Mouse (Mus musculus) granulocyte monocyte progenitor cell, adult 5-6 weeks (primary cell): ENCODE data around the gene Dnah2. TPM values are rescaled to one million over a fixed set of nuclear protein-coding genes. Genes with fewer than 3 reads are reported as not detected.

ENCODE experiments used
- ATAC-seq: replicated peaks from 2 replicates; pipeline ENCODE4 v1.8.0; 2016; ENCODE audit warnings: mild to moderate bottlenecking, moderate TSS enrichment, inconsistent platforms; ENCODE audit not compliant: poor library complexity, severe bottlenecking
- total RNA-seq, 2 experiments: library from RNA; stranded (forward) in 1 of 2; stranded (reverse) in 1 of 2; fragments of 200-712, 200-1000 nt in 1 of 2; fragments of >200 nt in 1 of 2; fragmentation: Nextera tagmentation in 1 of 2; gene quantifications; 2 replicates each; pipeline ENCODE4 v1.2.3; 2014 to 2017

Gene Dnah2
- total RNA-seq, 2 experiments from 2014 or later: 0.11 TPM; not detected in 1

GRCm38 (mm10) chr11:69411073-69411535 is 137.8 kb downstream of the Dnah2 start:
- peak; percentile 16 for ATAC-seq

GRCm38 (mm10) chr11:69410310-69411072 is 138.4 kb downstream of the Dnah2 start:
- peak; percentile 28 for ATAC-seq

- ATAC-seq: no peak
These were observed 138.9 kb downstream of the Dnah2 start for GRCm38 (mm10) chr11:69410045-69410309.

- ATAC-seq: peak; percentile 34
These were observed 139.4 kb downstream of the Dnah2 start for GRCm38 (mm10) chr11:69409378-69410044.

GRCm38 (mm10) chr11:69408541-69409377 is 140.2 kb downstream of the Dnah2 start:
- peak; percentile 45 for ATAC-seq

- ATAC-seq: no peak
These were observed 141.2 kb downstream of the Dnah2 start for GRCm38 (mm10) chr11:69407724-69408004.

- ATAC-seq: no peak
These were observed 141.8 kb downstream of the Dnah2 start for GRCm38 (mm10) chr11:69406867-69407723.

- ATAC-seq: no peak
These were observed 142.6 kb downstream of the Dnah2 start for GRCm38 (mm10) chr11:69406282-69406681.

- no peak for ATAC-seq
These were observed 143.3 kb downstream of the Dnah2 start for GRCm38 (mm10) chr11:69405397-69406200.

GRCm38 (mm10) chr11:69404595-69405396 is 144.1 kb downstream of the Dnah2 start:
- no peak for ATAC-seq

GRCm38 (mm10) chr11:69403691-69404594 is 145.0 kb downstream of the Dnah2 start:
- no peak for ATAC-seq

- no peak for ATAC-seq
These were observed 146.9 kb downstream of the Dnah2 start for GRCm38 (mm10) chr11:69401987-69402386.

- ATAC-seq: peak; percentile 85
These were observed 147.7 kb downstream of the Dnah2 start for GRCm38 (mm10) chr11:69401210-69401637.

- no peak for ATAC-seq
These were observed 148.6 kb downstream of the Dnah2 start for GRCm38 (mm10) chr11:69400083-69400850.

GRCm38 (mm10) chr11:69399201-69400082 is 149.5 kb downstream of the Dnah2 start:
- no peak for ATAC-seq
